Mouse (Mus musculus) layer of hippocampus, postnatal 10 days (tissue): ENCODE measurements at regions not wholly inside any gene's neighbourhood (a gene's known extent, or its start where the extent isn't known, plus 50 kb on each side); places are given as distances from the start of the nearest gene placed in this dataset.

ENCODE experiments used
- DNase-seq, 2 experiments: peaks; one replicate each; pipeline ENCODE4 v3.0.0; 2021; ENCODE audit warnings: low spot score in 2 of 2

- no peak for DNase-seq
These were observed 162.2 kb upstream of the Eif4g2 start for GRCm38 (mm10) chr7:111245067-111245466.

- no peak for DNase-seq
These were observed 161.0 kb upstream of the Eif4g2 start for GRCm38 (mm10) chr7:111243831-111244230.

GRCm38 (mm10) chr7:111242646-111243045, 159.8 kb upstream of the Eif4g2 start:
- DNase-seq: no peak

- DNase-seq: peak; percentile 46 to 55
These were observed 158.7 kb upstream of the Eif4g2 start for GRCm38 (mm10) chr7:111241538-111241937.

- no peak for DNase-seq
These were observed 157.5 kb upstream of the Eif4g2 start for GRCm38 (mm10) chr7:111240234-111240826.

GRCm38 (mm10) chr7:111237819-111238218, 155.0 kb upstream of the Eif4g2 start:
- no peak for DNase-seq

GRCm38 (mm10) chr7:111230630-111231029, 147.8 kb upstream of the Eif4g2 start:
- DNase-seq: no peak

- DNase-seq: no peak
These were observed 144.3 kb upstream of the Eif4g2 start for GRCm38 (mm10) chr7:111227082-111227481.

GRCm38 (mm10) chr7:111226026-111226656, 143.3 kb upstream of the Eif4g2 start:
- DNase-seq: no peak

- no peak for DNase-seq
These were observed 132.8 kb upstream of the Eif4g2 start for GRCm38 (mm10) chr7:111215586-111215985.

- no peak for DNase-seq
These were observed 131.5 kb upstream of the Eif4g2 start for GRCm38 (mm10) chr7:111214226-111214906.

- no peak for DNase-seq
These were observed 129.4 kb upstream of the Eif4g2 start for GRCm38 (mm10) chr7:111212188-111212587.

- no peak for DNase-seq
These were observed 128.8 kb upstream of the Eif4g2 start for GRCm38 (mm10) chr7:111211641-111212040.

- DNase-seq: no peak
These were observed 127.5 kb upstream of the Eif4g2 start for GRCm38 (mm10) chr7:111210282-111210681.

- no peak for DNase-seq
These were observed 123.0 kb upstream of the Eif4g2 start for GRCm38 (mm10) chr7:111205876-111206275.

GRCm38 (mm10) chr7:111198608-111199355, 116.0 kb upstream of the Eif4g2 start:
- DNase-seq: no peak

- peak in 1 of 2 experiments; percentile 58 for DNase-seq
These were observed 108.8 kb upstream of the Eif4g2 start for GRCm38 (mm10) chr7:111191674-111192073.

- no peak for DNase-seq
These were observed 108.4 kb upstream of the Eif4g2 start for GRCm38 (mm10) chr7:111191216-111191615.

- DNase-seq: no peak
These were observed 106.9 kb upstream of the Eif4g2 start for GRCm38 (mm10) chr7:111189731-111190130.

GRCm38 (mm10) chr7:111185954-111186353, 103.1 kb upstream of the Eif4g2 start:
- no peak for DNase-seq

GRCm38 (mm10) chr7:111183512-111183911, 100.7 kb upstream of the Eif4g2 start:
- DNase-seq: no peak

GRCm38 (mm10) chr7:111182319-111182718, 99.5 kb upstream of the Eif4g2 start:
- DNase-seq: peak; percentile 74 to 81
